Mouse (Mus musculus) lung, postnatal 0 days (tissue): ENCODE results near the gene Actr3. TPM values are rescaled to one million over a fixed set of nuclear protein-coding genes. Genes with fewer than 3 reads are reported as not detected.
A peak's percentile ranks its signal among the peaks of the same experiment; 100 is the strongest.

Experiments
- ATAC-seq: fragments of 200-750 bp; cut with Nextera tagmentation; 2 replicates; pipeline ENCODE4 v1.8.0; 2017; ENCODE audit warnings: moderate library complexity
- DNase-seq: peaks from one replicate; pipeline ENCODE4 v3.0.0-alpha.2; 2016; ENCODE audit warnings: low spot score
- H3K27ac ChIP-seq: fragments of 300-500 bp; sonication (generic); 2 replicates; pipeline ENCODE4 v1.5.1; 2014; ENCODE audit warnings: antibody characterized with exemption, mild to moderate bottlenecking, low read length, mixed read lengths
- H3K27me3 ChIP-seq: fragments of 300-500 bp; sonication (generic); replicated peaks from 2 replicates; pipeline ENCODE4 v1.6.1; 2014; ENCODE audit warnings: low read length, mixed read lengths; ENCODE audit not compliant: insufficient read depth
- H3K36me3 ChIP-seq: fragments of 300-500 bp; sonication (generic); 2 replicates; pipeline ENCODE4 v1.6.1; 2014; ENCODE audit warnings: low read length, mixed read lengths; ENCODE audit not compliant: insufficient read depth
- H3K4me1 ChIP-seq: fragments of 300-500 bp; sonication (generic); 2 replicates; pipeline ENCODE4 v1.6.1; 2014; ENCODE audit warnings: antibody characterized with exemption, low read depth, low read length, mixed read lengths; ENCODE audit not compliant: insufficient read depth
- H3K4me2 ChIP-seq: fragments of 300-500 bp; sonication (generic); replicated peaks from 2 replicates; pipeline ENCODE4 v1.6.1; 2014; ENCODE audit warnings: low read depth, mild to moderate bottlenecking, low read length, moderate library complexity, mixed read lengths
- H3K4me3 ChIP-seq: fragments of 300-500 bp; sonication (generic); 2 replicates; pipeline ENCODE4 v1.5.1; 2014; ENCODE audit warnings: low read depth, low read length
- H3K9ac ChIP-seq: fragments of 300-500 bp; sonication (generic); replicated peaks from 2 replicates; pipeline ENCODE4 v1.6.1; 2014; ENCODE audit warnings: low read depth, mild to moderate bottlenecking
- H3K9me3 ChIP-seq: fragments of 300-500 bp; sonication (generic); 2 replicates; pipeline ENCODE4 v1.6.1; 2016; ENCODE audit warnings: low read length, mixed read lengths
- CTCF ChIP-seq: IDR thresholded peaks from 2 replicates; pipeline ENCODE4 v1.5.1; 2016; ENCODE audit warnings: antibody characterized with exemption, mild to moderate bottlenecking
- EP300 ChIP-seq: IDR thresholded peaks from 2 replicates; pipeline ENCODE4 v1.6.1; 2016; ENCODE audit warnings: antibody characterized with exemption, mild to moderate bottlenecking, control low read depth
- WGBS: fragments of 180-500 bp; shearing (Covaris S2); extraction: QIAGEN DNeasy Blood & Tissue Kit; methylation state at CpG from one replicate; pipeline ENCODE4 v1.1.7; 2014; 5-methylcytosine and 5-hydroxymethylcytosine counted together
- polyA plus RNA-seq: library from polyadenylated mRNA; unstranded; fragments of >200 nt; fragmentation: Nextera tagmentation; extraction: Ambion mirVana; gene quantifications from 2 replicates; pipeline ENCODE4 v1.2.1, GENCODE M21; 2015

Gene Actr3
- polyA plus RNA-seq, 1 experiment from 2014 or later: 205 TPM

- Histone ChIP-seq H3K27me3 (no peaks in the 10 kb centered on the region), H3K27ac (no peak overlapping the region), H3K4me1 (no peaks in the 10 kb centered on the region), H3K36me3 (no peaks in the 10 kb centered on the region), H3K4me2 (no peak overlapping the region), H3K9me3 (no peaks in the 10 kb centered on the region), H3K9ac (no peak overlapping the region), H3K4me3 (no peak overlapping the region)
- no peak for ATAC-seq
- 57% methylated on average over 7 of the region's 7 CpGs for WGBS
- TF ChIP-seq CTCF (no peak), EP300 (no peak)
- DNase-seq: no peak
These were observed 49.3 kb downstream of the Actr3 start for GRCm38 (mm10) chr1:125386217-125386616.

GRCm38 (mm10) chr1:125382622-125383021, 52.9 kb downstream of the Actr3 start:
- 57% methylated on average over 6 of the region's 6 CpGs for WGBS
- H3K27ac ChIP-seq: no peak overlapping the region
- H3K9me3 ChIP-seq: no peaks in the 10 kb centered on the region
- ATAC-seq: no peak
- no peaks in the 10 kb centered on the region for H3K27me3 ChIP-seq
- H3K4me3 ChIP-seq: no peak overlapping the region
- H3K4me2 ChIP-seq: no peak overlapping the region
- H3K4me1 ChIP-seq: no peaks in the 10 kb centered on the region
- H3K36me3 ChIP-seq: no peaks in the 10 kb centered on the region
- TF ChIP-seq CTCF (peak; percentile 50), EP300 (no peak)
- DNase-seq: no peak
- H3K9ac ChIP-seq: no peak overlapping the region

GRCm38 (mm10) chr1:125378889-125379288, 56.6 kb downstream of the Actr3 start:
- Histone ChIP-seq H3K9ac (no peak overlapping the region), H3K36me3 (no peaks in the 10 kb centered on the region), H3K27me3 (no peaks in the 10 kb centered on the region), H3K4me3 (no peak overlapping the region), H3K9me3 (no peaks in the 10 kb centered on the region), H3K27ac (no peak overlapping the region), H3K4me1 (no peaks in the 10 kb centered on the region), H3K4me2 (no peak overlapping the region)
- no peak for ATAC-seq
- no peak for DNase-seq
- 68% methylated on average over 3 of the region's 3 CpGs for WGBS
- TF ChIP-seq EP300 (no peak), CTCF (no peak)

GRCm38 (mm10) chr1:125372855-125373254, 62.7 kb downstream of the Actr3 start:
- DNase-seq (no peak), ATAC-seq (no peak)
- TF ChIP-seq EP300 (no peak), CTCF (peak; percentile 41)
- no peak overlapping the region for H3K27ac ChIP-seq
- no peaks in the 10 kb centered on the region for H3K4me1 ChIP-seq
- 74% methylated on average over 5 of the region's 5 CpGs for WGBS
- no peak overlapping the region for H3K4me3 ChIP-seq
- H3K4me2 ChIP-seq: no peak overlapping the region
- H3K9ac ChIP-seq: no peak overlapping the region
- H3K27me3 ChIP-seq: no peaks in the 10 kb centered on the region
- no peaks in the 10 kb centered on the region for H3K9me3 ChIP-seq
- no peaks in the 10 kb centered on the region for H3K36me3 ChIP-seq

- H3K4me3 ChIP-seq: no peak overlapping the region
- H3K9ac ChIP-seq: no peak overlapping the region
- ATAC-seq: peak; percentile 52; the same call in 1 of the 2 replicates
- H3K36me3 ChIP-seq: no peaks in the 10 kb centered on the region
- peak; percentile 86 for DNase-seq
- no peak overlapping the region for H3K27ac ChIP-seq
- TF ChIP-seq CTCF (peak; percentile 89), EP300 (no peak)
- 28% methylated on average over 6 of the region's 6 CpGs for WGBS
- H3K4me1 ChIP-seq: no peaks in the 10 kb centered on the region
- no peaks in the 10 kb centered on the region for H3K27me3 ChIP-seq
- H3K9me3 ChIP-seq: no peaks in the 10 kb centered on the region
- H3K4me2 ChIP-seq: no peak overlapping the region
These were observed 64.7 kb downstream of the Actr3 start for GRCm38 (mm10) chr1:125370779-125371178.

- no peak for DNase-seq
- 95% methylated on average over 4 of the region's 4 CpGs for WGBS
- Histone ChIP-seq H3K9ac (no peak overlapping the region), H3K4me1 (no peaks in the 10 kb centered on the region), H3K4me3 (no peak overlapping the region), H3K9me3 (no peaks in the 10 kb centered on the region), H3K27ac (no peak overlapping the region), H3K36me3 (no peaks in the 10 kb centered on the region), H3K4me2 (no peak overlapping the region), H3K27me3 (no peaks in the 10 kb centered on the region)
- ATAC-seq: no peak
- TF ChIP-seq CTCF (no peak), EP300 (no peak)
These were observed 70.0 kb downstream of the Actr3 start for GRCm38 (mm10) chr1:125365576-125365975.

GRCm38 (mm10) chr1:125351416-125352037, 84.0 kb downstream of the Actr3 start:
- Histone ChIP-seq H3K36me3 (no peaks in the 10 kb centered on the region), H3K9me3 (no peaks in the 10 kb centered on the region), H3K27ac (no peak overlapping the region), H3K27me3 (no peaks in the 10 kb centered on the region), H3K4me1 (no peaks in the 10 kb centered on the region), H3K4me3 (no peak overlapping the region), H3K4me2 (no peak overlapping the region), H3K9ac (no peak overlapping the region)
- DNase-seq: no peak
- WGBS: 87% methylated on average over 4 of the region's 4 CpGs
- TF ChIP-seq CTCF: no peak
- no peak for TF ChIP-seq EP300
- no peak for ATAC-seq
